20 mouse cellular contexts compared by ENCODE assay signal in the genomic region with DNA sequence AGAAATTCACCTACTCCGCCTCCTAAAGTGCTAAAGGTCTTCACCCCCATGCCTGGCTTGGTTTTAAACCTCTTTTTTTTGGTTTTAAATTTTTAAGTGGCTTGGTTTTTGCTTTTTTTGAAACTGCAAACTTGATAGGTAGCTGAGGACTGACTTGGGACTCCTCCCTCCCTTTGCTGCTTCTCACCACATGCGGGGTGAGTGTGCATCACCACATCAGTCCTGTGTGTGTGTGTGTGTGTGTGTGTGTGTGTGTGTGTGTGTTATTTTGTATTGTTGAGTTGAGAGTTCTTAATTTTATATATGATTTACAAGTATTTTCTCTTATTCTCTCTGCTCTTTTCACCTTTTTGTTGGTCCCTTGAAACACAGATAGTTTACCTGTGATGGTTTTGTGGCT. TPM values are rescaled to one million over a fixed set of nuclear protein-coding genes. Genes with fewer than 3 reads are reported as not detected.
DNase-seq lines count a peak whose midpoint lies in the region; TF ChIP-seq lines count a peak whose summit lies in the region.
"Had no signal": no experiment of that assay in that cellular context is flagged by ENCODE, and none has a peak within 500 bp of the region (broad histone marks: within the 10 kb centered on the region; RNA-seq: fewer than 3 reads in every experiment).

No protein-coding gene starts in this region.

- 0 out of 2 replicates have a peak overlapping the region, but pooled peaks have one; percentile 24 for H3K27ac ChIP-seq in layer of hippocampus, adult 2 months
- H3K27ac ChIP-seq: embryonic facial prominence, embryonic 13.5 days; forebrain, embryonic 12.5 days; heart, adult 2 months; hindbrain, embryonic 12.5 days; hindbrain, postnatal 0 days had no signal

- no peak overlapping the region for H3K4me3 ChIP-seq in layer of hippocampus, adult 2 months
- H3K4me3 ChIP-seq: embryonic facial prominence, embryonic 13.5 days; forebrain, embryonic 12.5 days; heart, adult 2 months; heart, embryonic 12.5 days; hindbrain, embryonic 12.5 days had no signal

- no peak for TF ChIP-seq CTCF in layer of hippocampus, adult 2 months (conservative IDR thresholded peaks at IDR 0.05)

- no peak for DNase-seq in layer of hippocampus, adult 2 months (ENCODE audit: low spot score in 2 of 2)
- DNase-seq in layer of hippocampus, adult 18-20 months (ENCODE audit: low spot score in 2 of 2) = no peak
- DNase-seq in thymus, postnatal 14 days = peak; percentile 12
- DNase-seq in thymus, postnatal 4 days = no peak
- peak; percentile 55 for DNase-seq in T-cell, adult 2 months (ENCODE audit: low spot score)
- DNase-seq in cerebellum, adult 9-10 months = no peak
- DNase-seq in lung, postnatal 25 days (ENCODE audit: low spot score) = no peak
- DNase-seq: adrenal gland, postnatal 10 days; B cell, adult 2 months; cerebellum, adult 11 months; cerebellum, adult 8-10 months; cerebellum, postnatal 25 days; gastrocnemius, postnatal 10 days; heart, adult 2 months; heart, postnatal 36 days had no signal

RNA-seq across cellular contexts. Expression of a gene that starts 8.7 kb away (rescaled TPM):
- 10 to 100 TPM; 49.5 to 53.9 TPM for total RNA-seq in layer of hippocampus, adult 2 months (2021)
- total RNA-seq in layer of hippocampus, adult 18-20 months (2021) = 10 to 100 TPM; 43.4 to 47.1 TPM

Comparison
In these comparisons a context has a peak if more than half of its experiments do, and no peak if none do; other contexts are left out.
1. DNase-seq: peak in thymus, postnatal 14 days (single experiment) and T-cell, adult 2 months (single experiment); none in layer of hippocampus, adult 2 months (0 of 2), layer of hippocampus, adult 18-20 months (0 of 2), thymus, postnatal 4 days (single experiment), cerebellum, adult 9-10 months (single experiment) and lung, postnatal 25 days (single experiment).